Mouse (Mus musculus): Measurements from ENCODE around the gene Nat8f2. TPM values are rescaled to one million over a fixed set of nuclear protein-coding genes. Genes with fewer than 3 reads are reported as not detected.
A peak's percentile ranks its signal among the peaks of the same experiment; 100 is the strongest.
"Not testable (repeated sequence)": the region's sequence is repeated elsewhere in the genome, so short reads cannot be mapped to it uniquely, and the experiment has no call there.

The Nat8f2 gene
- total RNA-seq, 2 experiments from 2014 or later: not detected

DNA sequence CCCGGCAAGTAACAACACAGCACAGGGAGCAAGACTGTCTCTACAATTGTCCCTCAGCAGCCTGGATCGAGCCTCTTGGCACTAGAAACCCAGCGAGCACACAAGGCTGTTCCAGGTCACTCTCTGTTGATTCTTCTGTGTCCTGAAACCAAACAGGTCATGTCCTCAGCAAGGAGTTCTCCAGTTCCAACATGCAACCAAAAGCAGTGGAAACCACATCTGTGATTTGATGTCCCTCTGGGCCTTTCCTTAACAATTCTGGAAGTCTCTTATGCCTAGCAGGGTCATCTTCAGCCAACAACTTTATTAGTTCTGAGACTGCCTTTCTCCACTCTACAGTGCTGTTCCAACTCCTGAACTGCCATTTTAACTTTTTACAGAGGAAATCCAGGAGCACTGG, 2.8 kb downstream of the Nat8f2 start:
- ATAC-seq (replicated peaks; ENCODE audit: low FRiP score, poor library complexity, severe bottlenecking): not testable (repeated sequence)

DNA sequence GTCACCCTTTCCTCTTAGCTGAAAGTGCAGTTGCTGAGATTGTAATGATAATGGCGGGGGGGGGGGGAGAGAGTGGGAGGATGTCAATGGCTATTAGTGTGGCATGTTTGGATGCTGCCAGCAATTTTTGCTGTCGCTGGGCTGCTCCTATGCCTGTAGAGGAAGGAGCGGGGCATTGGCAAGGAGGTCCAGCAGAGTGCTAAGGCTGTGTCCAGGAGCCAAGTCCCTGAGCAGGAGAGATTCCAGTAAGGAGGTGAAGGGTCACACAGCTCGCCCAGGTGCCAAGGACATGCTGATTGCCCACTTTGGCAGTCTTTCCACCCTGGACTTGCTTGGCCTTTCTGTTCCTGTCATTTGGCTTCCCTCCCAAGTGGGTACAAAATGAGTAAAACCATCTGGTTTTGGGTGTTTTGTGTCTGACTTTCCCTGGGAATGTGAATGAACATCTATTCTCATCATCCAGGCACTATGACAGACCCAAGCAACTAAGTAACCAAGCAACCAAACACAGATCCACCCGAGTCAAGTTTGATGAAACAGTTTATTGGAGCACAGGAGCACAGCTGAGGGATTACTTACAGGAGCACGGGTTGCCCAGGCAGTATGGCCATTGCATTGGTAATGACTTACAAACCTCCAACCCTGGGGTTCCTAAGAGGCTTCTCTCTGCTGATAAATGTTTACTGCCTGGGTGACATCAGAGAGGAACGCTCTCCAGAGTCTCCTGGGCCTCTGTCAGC, 3.9 kb downstream of the Nat8f2 start:
- ATAC-seq (replicated peaks; ENCODE audit: low FRiP score, poor library complexity, severe bottlenecking): not testable (repeated sequence)

- no peak for ATAC-seq (replicated peaks; ENCODE audit: low FRiP score, poor library complexity, severe bottlenecking)
Observed at GRCm38 (mm10) chr6:85863840-85864239, 5.1 kb downstream of the Nat8f2 start.

DNA sequence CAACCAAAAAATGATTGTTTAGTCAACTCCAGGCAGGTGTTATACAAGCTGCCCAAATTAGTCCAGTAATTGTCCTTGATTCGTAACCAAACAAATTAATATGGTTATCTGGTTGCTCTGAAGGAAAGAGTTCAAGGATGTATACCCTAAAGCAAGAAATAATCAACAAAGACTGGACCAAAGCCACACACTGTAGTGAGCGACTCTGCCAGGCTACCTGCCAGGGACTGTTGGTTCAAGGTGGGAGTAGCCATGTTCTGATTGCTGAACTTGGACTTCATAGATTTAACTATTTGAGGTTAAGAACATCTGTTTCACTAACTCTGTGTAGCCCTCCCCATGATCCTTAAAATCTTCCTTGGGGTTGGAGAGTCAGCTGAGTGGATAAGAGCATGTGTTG, 5.8 kb downstream of the Nat8f2 start:
- no peak for ATAC-seq (replicated peaks; ENCODE audit: low FRiP score, poor library complexity, severe bottlenecking)

GRCm38 (mm10) chr6:85862565-85862964, 6.4 kb downstream of the Nat8f2 start:
- ATAC-seq (replicated peaks; ENCODE audit: low FRiP score, poor library complexity, severe bottlenecking): no peak

- ATAC-seq (replicated peaks; ENCODE audit: low FRiP score, poor library complexity, severe bottlenecking): no peak
Observed at GRCm38 (mm10) chr6:85861247-85861646, 7.7 kb downstream of the Nat8f2 start.

GRCm38 (mm10) chr6:85856194-85856678, 12.7 kb downstream of the Nat8f2 start:
- no peak for ATAC-seq (replicated peaks; ENCODE audit: low FRiP score, poor library complexity, severe bottlenecking)

DNA sequence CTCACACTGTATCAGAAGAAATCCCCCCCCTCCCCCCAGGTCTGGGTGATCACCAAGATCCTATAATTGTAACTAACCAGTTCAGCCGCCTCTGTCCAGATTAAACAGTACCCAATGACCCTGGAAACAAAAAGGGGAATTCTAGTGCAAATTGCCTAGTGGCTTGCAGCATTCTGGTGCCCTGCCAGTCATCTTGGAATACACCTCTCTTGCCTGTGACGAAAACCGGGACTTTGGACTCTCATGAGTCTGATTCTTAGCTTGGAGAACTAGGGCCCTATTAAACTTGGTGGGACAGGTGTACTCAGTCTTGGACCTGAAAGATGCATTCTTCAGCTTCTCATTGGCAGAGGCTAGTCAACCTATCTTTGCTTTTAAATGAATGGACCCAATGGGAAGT, 15.5 kb downstream of the Nat8f2 start:
- ATAC-seq (replicated peaks; ENCODE audit: low FRiP score, poor library complexity, severe bottlenecking): no peak

GRCm38 (mm10) chr6:85851062-85851773, 17.7 kb downstream of the Nat8f2 start:
- ATAC-seq (replicated peaks; ENCODE audit: low FRiP score, poor library complexity, severe bottlenecking): no peak

GRCm38 (mm10) chr6:85849240-85849639, 19.7 kb downstream of the Nat8f2 start:
- no peak for ATAC-seq (replicated peaks; ENCODE audit: low FRiP score, poor library complexity, severe bottlenecking)

DNA sequence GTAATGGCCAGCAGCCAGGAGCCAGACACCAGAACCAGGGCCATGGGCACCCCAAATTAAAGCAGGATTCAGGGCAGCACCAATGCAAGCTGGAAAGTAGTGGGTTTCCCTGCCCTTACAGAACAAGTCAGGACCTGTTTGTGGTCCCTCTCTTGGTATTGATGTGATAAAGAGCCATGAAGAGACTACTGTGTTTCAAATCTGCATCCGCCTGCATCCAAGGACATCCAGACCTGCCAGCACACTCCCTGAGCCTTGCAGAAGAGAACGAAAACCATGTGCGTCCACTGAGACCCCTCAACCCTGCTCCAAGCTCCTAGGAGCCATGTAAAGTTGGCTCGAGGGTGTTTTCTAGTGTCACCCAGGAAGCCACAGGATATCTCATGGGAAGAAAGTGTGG, 20.8 kb downstream of the Nat8f2 start:
- ATAC-seq (replicated peaks; ENCODE audit: low FRiP score, poor library complexity, severe bottlenecking): no peak

- ATAC-seq (replicated peaks; ENCODE audit: low FRiP score, poor library complexity, severe bottlenecking): no peak
Observed at GRCm38 (mm10) chr6:85846921-85847320, 22.0 kb downstream of the Nat8f2 start.

DNA sequence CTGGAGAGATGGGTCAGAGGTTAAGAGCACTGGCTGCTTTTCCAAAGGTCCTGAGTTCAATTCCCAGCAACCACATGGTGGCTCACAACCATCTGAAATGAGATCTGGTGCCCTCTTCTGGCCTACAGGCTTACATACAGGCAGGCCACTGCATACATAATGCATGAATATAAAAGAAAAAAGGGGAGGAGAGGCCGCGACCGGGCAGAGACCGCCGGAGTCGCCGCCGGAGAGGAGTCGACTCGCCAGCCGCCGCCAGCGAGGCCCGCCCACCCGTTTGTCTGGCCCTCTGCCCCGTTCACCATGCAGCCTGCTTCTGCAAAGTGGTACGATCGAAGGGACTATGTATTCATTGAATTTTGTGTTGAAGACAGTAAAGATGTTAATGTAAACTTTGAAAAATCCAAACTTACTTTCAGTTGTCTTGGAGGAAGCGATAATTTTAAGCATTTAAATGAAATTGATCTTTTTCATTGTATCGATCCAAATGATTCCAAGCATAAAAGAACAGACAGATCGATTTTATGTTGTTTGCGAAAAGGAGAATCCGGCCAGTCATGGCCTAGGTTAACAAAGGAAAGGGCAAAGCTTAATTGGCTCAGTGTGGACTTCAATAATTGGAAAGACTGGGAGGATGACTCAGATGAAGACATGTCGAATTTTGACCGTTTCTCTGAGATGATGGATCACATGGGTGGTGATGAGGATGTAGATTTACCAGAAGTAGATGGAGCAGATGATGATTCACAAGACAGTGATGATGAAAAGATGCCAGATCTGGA, 25.1 kb downstream of the Nat8f2 start:
- ATAC-seq (replicated peaks; ENCODE audit: low FRiP score, poor library complexity, severe bottlenecking): peak; percentile 79; the same call in 1 of the 2 replicates

GRCm38 (mm10) chr6:85839982-85840381, 29.0 kb downstream of the Nat8f2 start:
- no peak for ATAC-seq (replicated peaks; ENCODE audit: low FRiP score, poor library complexity, severe bottlenecking)

DNA sequence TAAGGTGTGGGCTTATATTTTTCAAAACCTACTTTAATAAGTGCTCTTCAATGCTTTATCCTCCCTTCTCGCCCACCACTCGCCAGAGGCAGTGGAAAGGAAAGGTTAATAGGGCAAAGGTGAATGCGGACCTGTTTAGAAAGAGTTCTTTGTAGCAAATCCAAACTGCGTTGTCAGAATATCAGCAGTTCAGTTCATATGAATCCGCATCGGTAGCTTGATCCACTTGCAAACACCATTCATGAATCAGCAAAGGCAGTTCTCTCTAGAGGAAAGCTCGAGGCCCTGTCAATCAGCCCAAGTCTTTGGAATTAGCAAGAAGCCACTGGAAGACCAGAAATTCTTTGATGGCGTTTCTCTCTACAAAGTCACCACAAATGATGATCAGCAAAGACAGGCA, 30.3 kb downstream of the Nat8f2 start:
- ATAC-seq (replicated peaks; ENCODE audit: low FRiP score, poor library complexity, severe bottlenecking): no peak

DNA sequence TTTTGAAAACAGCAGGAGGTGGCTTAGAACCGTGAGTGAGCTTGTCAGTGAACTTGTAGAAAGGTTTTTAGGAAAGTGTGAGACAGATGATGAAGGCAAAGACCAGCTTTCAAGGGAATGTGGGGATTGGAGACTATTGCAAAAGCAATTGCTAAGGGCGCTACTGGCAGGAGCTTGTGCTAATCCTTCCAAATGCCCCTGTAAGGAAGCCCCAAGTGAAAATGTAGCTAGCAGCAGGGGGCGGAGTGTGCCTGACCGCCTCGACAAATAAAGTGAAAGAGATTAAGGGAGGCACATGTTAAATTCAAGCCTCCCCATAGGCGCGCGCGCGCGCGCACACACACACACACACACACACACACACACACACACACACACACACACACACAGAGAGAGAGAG, 31.7 kb downstream of the Nat8f2 start:
- not testable (repeated sequence) for ATAC-seq (replicated peaks; ENCODE audit: low FRiP score, poor library complexity, severe bottlenecking)

GRCm38 (mm10) chr6:85836827-85837226, 32.1 kb downstream of the Nat8f2 start:
- 0 out of 2 replicates have a peak, but pooled peaks have one; percentile 19 for ATAC-seq (replicated peaks; ENCODE audit: low FRiP score, poor library complexity, severe bottlenecking)

GRCm38 (mm10) chr6:85836098-85836497, 32.9 kb downstream of the Nat8f2 start:
- not testable (repeated sequence) for ATAC-seq (replicated peaks; ENCODE audit: low FRiP score, poor library complexity, severe bottlenecking)

DNA sequence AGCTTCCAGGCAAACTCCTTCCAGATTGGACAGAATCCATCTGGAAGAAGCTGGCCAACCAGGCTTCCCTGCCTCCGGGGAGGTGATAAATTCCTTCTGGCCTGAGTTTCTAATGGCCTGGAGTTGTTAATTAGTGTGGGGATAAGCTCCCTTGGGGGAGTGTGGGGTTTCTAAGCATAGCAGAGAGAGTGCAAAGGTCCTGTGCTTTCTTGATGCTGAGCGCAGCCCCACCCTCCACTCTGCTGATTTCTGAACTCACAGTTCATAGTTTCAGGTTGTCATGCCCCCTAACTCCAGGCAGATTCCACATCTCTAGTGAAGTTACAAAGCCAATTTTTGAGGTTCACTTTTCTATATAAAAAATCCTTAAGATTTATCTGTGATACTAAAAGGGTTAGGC, 33.9 kb downstream of the Nat8f2 start:
- ATAC-seq (replicated peaks; ENCODE audit: low FRiP score, poor library complexity, severe bottlenecking): not testable (repeated sequence)

GRCm38 (mm10) chr6:85834504-85835100, 34.4 kb downstream of the Nat8f2 start:
- not testable (repeated sequence) for ATAC-seq (replicated peaks; ENCODE audit: low FRiP score, poor library complexity, severe bottlenecking)

All from erythroid progenitor cell, adult 5-6 weeks (primary cell).